Mouse (Mus musculus): ENCODE measurements at regions not wholly inside any gene's neighbourhood (a gene's known extent, or its start where the extent isn't known, plus 50 kb on each side); places are given as distances from the start of the nearest gene placed in this dataset.
A peak's percentile ranks its signal among the peaks of the same experiment; 100 is the strongest.
"Not testable (repeated sequence)": the region's sequence is repeated elsewhere in the genome, so short reads cannot be mapped to it uniquely, and the experiment has no call there.

DNA sequence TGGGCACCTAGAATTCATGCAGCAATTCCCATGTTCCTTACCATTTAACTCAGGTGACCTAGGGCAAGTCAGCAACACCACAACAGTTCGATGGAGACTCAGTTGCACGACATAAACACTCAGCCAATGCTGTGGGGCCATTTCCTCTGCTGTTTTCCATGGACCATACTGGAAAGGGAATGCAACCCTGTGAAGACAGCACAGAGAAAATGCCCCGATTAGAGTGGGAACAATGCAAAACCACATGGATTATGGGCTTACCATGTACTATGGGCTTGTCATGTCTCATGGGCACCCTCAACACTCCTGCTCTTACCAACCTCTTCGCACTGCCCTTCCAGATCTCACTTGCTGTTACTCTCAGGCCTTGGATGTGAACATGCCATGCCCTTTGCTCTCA, 207.6 kb downstream of the Snurf start:
- DNase-seq: not testable (repeated sequence)

DNA sequence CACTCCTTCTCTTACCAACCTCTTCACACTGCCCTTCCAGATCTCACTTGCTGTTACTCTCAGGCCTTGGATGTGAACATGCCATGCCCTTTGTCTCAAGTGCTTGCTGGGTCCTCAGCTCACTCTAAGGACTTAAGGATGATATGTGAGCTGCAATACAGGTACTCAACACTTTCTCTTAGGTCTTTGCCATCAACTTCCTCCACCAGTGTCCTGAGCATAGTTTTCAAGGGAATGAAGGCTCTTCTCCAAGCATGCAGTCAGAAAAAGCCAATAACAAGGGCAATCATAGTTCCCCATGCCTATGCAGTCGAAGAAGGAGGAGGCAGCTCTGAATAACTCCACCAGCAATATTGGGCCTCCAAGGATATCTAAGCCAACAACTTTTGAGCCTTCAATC, 235.1 kb downstream of the Snurf start:
- peak; percentile 11 for DNase-seq

DNA sequence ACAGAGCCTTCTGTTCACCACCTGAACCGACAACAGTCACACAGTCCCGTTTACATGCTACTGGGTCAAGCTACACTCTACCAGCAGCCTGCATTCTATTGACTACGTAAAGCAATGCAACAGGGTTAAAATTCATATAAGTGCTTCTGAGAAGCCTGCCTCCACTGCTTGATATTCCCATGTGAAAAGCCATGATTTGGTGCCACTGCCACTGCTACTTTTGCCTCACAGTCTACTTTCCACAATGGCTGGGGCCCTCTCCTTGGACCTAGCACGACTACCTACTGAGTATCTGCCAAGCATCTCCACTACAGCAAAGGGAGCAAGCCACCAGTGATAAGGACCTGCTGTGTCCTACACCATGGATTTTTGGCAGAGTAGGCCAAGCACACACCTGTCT, 236.2 kb downstream of the Snurf start:
- DNase-seq: peak; percentile 6

DNA sequence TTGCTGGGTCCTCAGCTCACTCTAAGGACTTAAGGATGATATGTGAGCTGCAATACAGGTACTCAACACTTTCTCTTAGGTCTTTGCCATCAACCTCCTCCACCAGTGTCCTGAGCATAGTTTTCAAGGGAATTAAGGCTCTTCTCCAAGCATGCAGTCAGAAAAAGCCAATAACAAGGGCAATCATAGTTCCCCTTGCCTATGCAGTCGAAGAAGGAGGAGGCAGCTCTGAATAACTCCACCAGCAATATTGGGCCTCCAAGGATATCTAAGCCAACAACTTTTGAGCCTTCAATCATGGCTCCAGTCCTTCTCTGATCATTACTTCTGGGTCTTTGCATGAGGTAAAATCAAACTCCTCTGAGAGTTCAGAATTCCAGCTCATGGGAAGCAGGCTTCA, 237.5 kb downstream of the Snurf start:
- peak; percentile 4 for DNase-seq

Measured in kidney, adult 18-20 months (tissue).